Mouse (Mus musculus): ENCODE data around the gene Gpd1l. TPM values are rescaled to one million over a fixed set of nuclear protein-coding genes. Genes with fewer than 3 reads are reported as not detected.

Gpd1l gene
- polyA plus RNA-seq, 1 experiment, result 14.4 TPM

- H3K4me1 ChIP-seq (ENCODE audit: control insufficient read depth, insufficient read depth, low read length), result no peaks in the 10 kb centered on the region
- no peak for TF ChIP-seq POLR2A (IDR thresholded peaks at IDR 0.05; ENCODE audit: insufficient read depth, low read length)
- TF ChIP-seq CTCF (IDR thresholded peaks at IDR 0.05; ENCODE audit: low read depth, low read length), result no peak
- no peak for TF ChIP-seq EP300 (IDR thresholded peaks at IDR 0.05; ENCODE audit: insufficient read depth, low read depth, low read length)
- no peaks in the 10 kb centered on the region for H3K27me3 ChIP-seq (ENCODE audit: control insufficient read depth, insufficient read depth, low read length, poor library complexity, severe bottlenecking)
- no peaks in the 10 kb centered on the region for H3K36me3 ChIP-seq (ENCODE audit: control insufficient read depth, insufficient read depth, low read length, poor library complexity, severe bottlenecking)
- H3K4me3 ChIP-seq (ENCODE audit: low read depth, low read length), result no peak overlapping the region
- H3K9me3 ChIP-seq (replicated peaks; ENCODE audit: control insufficient read depth, insufficient read depth, low read length, poor library complexity, severe bottlenecking), result no peaks in the 10 kb centered on the region
- no peak overlapping the region for H3K9ac ChIP-seq (ENCODE audit: low read depth, poor library complexity, severe bottlenecking)
- H3K27ac ChIP-seq (ENCODE audit: insufficient read depth, low read length), result no peak overlapping the region
These were observed 40.8 kb downstream of the Gpd1l start for GRCm38 (mm10) chr9:114892974-114893373.

DNA sequence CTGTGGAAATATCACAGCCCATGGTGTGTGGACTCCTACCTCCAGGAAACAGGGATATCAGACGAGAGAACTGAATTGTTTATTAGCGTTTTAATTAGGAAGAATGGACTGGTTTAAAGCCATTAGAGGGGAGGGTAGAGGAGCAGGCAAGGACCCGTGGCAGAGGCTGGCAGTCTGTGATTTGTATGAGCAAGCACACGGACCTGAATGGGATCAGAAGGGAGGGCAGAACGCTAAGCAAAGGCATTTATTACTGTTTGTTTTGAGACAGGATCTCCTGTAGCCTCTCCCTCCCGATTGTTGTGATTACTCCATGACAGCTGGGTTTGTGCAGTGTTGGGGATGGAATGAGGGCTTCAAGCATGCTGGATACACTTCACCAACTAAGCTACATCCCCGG lies 43.4 kb downstream of the Gpd1l start:
- TF ChIP-seq CTCF (IDR thresholded peaks at IDR 0.05; ENCODE audit: low read depth, low read length) (no peak), EP300 (IDR thresholded peaks at IDR 0.05; ENCODE audit: insufficient read depth, low read depth, low read length) (no peak), POLR2A (IDR thresholded peaks at IDR 0.05; ENCODE audit: insufficient read depth, low read length) (no peak)
- no peaks in the 10 kb centered on the region for H3K36me3 ChIP-seq (ENCODE audit: control insufficient read depth, insufficient read depth, low read length, poor library complexity, severe bottlenecking)
- no peaks in the 10 kb centered on the region for H3K4me1 ChIP-seq (ENCODE audit: control insufficient read depth, insufficient read depth, low read length)
- no peaks in the 10 kb centered on the region for H3K9me3 ChIP-seq (replicated peaks; ENCODE audit: control insufficient read depth, insufficient read depth, low read length, poor library complexity, severe bottlenecking)
- H3K27me3 ChIP-seq (ENCODE audit: control insufficient read depth, insufficient read depth, low read length, poor library complexity, severe bottlenecking), result no peaks in the 10 kb centered on the region
- no peak overlapping the region for H3K9ac ChIP-seq (ENCODE audit: low read depth, poor library complexity, severe bottlenecking)
- H3K27ac ChIP-seq (ENCODE audit: insufficient read depth, low read length), result no peak overlapping the region
- H3K4me3 ChIP-seq (ENCODE audit: low read depth, low read length), result no peak overlapping the region

DNA sequence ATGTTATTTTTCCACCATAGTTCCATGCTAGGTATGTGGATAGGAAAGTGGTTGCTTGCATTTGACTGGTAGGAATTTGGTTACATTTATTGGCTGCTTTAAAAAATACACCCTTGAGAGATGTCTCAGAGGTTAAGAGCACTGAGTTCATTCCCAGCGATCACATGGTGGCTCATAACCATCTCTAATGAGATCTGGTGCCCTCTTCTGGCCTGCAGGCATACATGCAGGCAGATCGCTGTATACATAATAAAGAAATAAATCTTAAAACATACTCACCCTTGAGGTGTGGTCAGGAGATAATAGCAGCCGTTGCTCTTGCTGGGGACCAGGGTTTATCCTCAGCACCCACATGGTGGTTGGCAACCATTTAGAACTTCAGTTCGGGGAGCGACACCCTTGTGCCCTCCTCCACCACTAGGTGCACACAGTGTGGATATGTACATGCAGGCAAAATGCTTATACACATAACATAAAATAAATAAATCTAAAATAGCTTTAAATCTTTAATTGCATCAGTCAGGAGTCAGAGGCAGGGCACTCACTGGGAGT lies 44.9 kb downstream of the Gpd1l start:
- Histone ChIP-seq H3K4me1 (ENCODE audit: control insufficient read depth, insufficient read depth, low read length) (no peaks in the 10 kb centered on the region), H3K27ac (ENCODE audit: insufficient read depth, low read length) (no peak overlapping the region), H3K36me3 (ENCODE audit: control insufficient read depth, insufficient read depth, low read length, poor library complexity, severe bottlenecking) (no peaks in the 10 kb centered on the region), H3K4me3 (ENCODE audit: low read depth, low read length) (no peak overlapping the region), H3K9me3 (replicated peaks; ENCODE audit: control insufficient read depth, insufficient read depth, low read length, poor library complexity, severe bottlenecking) (no peaks in the 10 kb centered on the region), H3K9ac (ENCODE audit: low read depth, poor library complexity, severe bottlenecking) (no peak overlapping the region), H3K27me3 (ENCODE audit: control insufficient read depth, insufficient read depth, low read length, poor library complexity, severe bottlenecking) (no peaks in the 10 kb centered on the region)
- no peak for TF ChIP-seq EP300 (IDR thresholded peaks at IDR 0.05; ENCODE audit: insufficient read depth, low read depth, low read length)
- no peak for TF ChIP-seq POLR2A (IDR thresholded peaks at IDR 0.05; ENCODE audit: insufficient read depth, low read length)
- peak; percentile 41 for TF ChIP-seq CTCF (IDR thresholded peaks at IDR 0.05; ENCODE audit: low read depth, low read length)

GRCm38 (mm10) chr9:114887699-114888098 lies 46.1 kb downstream of the Gpd1l start:
- no peaks in the 10 kb centered on the region for H3K36me3 ChIP-seq (ENCODE audit: control insufficient read depth, insufficient read depth, low read length, poor library complexity, severe bottlenecking)
- no peak overlapping the region for H3K4me3 ChIP-seq (ENCODE audit: low read depth, low read length)
- no peak for TF ChIP-seq EP300 (IDR thresholded peaks at IDR 0.05; ENCODE audit: insufficient read depth, low read depth, low read length)
- no peak for TF ChIP-seq POLR2A (IDR thresholded peaks at IDR 0.05; ENCODE audit: insufficient read depth, low read length)
- peak; percentile 12 for TF ChIP-seq CTCF (IDR thresholded peaks at IDR 0.05; ENCODE audit: low read depth, low read length)
- no peak overlapping the region for H3K9ac ChIP-seq (ENCODE audit: low read depth, poor library complexity, severe bottlenecking)
- H3K27ac ChIP-seq (ENCODE audit: insufficient read depth, low read length), result no peak overlapping the region
- no peaks in the 10 kb centered on the region for H3K9me3 ChIP-seq (replicated peaks; ENCODE audit: control insufficient read depth, insufficient read depth, low read length, poor library complexity, severe bottlenecking)
- H3K27me3 ChIP-seq (ENCODE audit: control insufficient read depth, insufficient read depth, low read length, poor library complexity, severe bottlenecking), result no peaks in the 10 kb centered on the region
- no peaks in the 10 kb centered on the region for H3K4me1 ChIP-seq (ENCODE audit: control insufficient read depth, insufficient read depth, low read length)

- no peak for TF ChIP-seq CTCF (IDR thresholded peaks at IDR 0.05; ENCODE audit: low read depth, low read length)
- TF ChIP-seq EP300 (IDR thresholded peaks at IDR 0.05; ENCODE audit: insufficient read depth, low read depth, low read length), result no peak
- TF ChIP-seq POLR2A (IDR thresholded peaks at IDR 0.05; ENCODE audit: insufficient read depth, low read length), result no peak
- no peak overlapping the region for H3K27ac ChIP-seq (ENCODE audit: insufficient read depth, low read length)
These were observed 47.7 kb downstream of the Gpd1l start for GRCm38 (mm10) chr9:114885991-114886662.

DNA sequence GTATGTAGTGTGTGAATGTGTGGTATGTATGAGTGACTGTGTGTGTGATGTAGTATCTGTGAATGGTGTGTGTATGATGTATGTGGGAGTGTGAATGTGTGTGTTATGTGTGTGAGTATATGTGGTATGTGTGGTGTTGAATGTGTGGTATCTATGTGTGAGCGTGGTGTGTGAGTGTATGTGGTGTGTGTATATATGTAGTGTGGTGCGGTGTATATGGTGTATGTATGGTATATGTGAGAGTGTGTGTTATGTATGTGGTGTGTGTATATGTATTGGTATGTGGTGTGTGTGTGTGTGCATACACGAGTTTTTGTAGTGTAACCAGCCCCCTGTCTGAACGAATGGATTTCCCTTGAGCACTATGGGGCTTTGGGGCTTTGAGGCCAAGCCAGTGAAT lies 48.2 kb downstream of the Gpd1l start:
- Histone ChIP-seq H3K9me3 (replicated peaks; ENCODE audit: control insufficient read depth, insufficient read depth, low read length, poor library complexity, severe bottlenecking) (no peaks in the 10 kb centered on the region), H3K9ac (ENCODE audit: low read depth, poor library complexity, severe bottlenecking) (no peak overlapping the region), H3K4me1 (ENCODE audit: control insufficient read depth, insufficient read depth, low read length) (no peaks in the 10 kb centered on the region), H3K36me3 (ENCODE audit: control insufficient read depth, insufficient read depth, low read length, poor library complexity, severe bottlenecking) (no peaks in the 10 kb centered on the region), H3K4me3 (ENCODE audit: low read depth, low read length) (no peak overlapping the region), H3K27ac (ENCODE audit: insufficient read depth, low read length) (no peak overlapping the region), H3K27me3 (ENCODE audit: control insufficient read depth, insufficient read depth, low read length, poor library complexity, severe bottlenecking) (no peaks in the 10 kb centered on the region)
- TF ChIP-seq POLR2A (IDR thresholded peaks at IDR 0.05; ENCODE audit: insufficient read depth, low read length) (no peak), CTCF (IDR thresholded peaks at IDR 0.05; ENCODE audit: low read depth, low read length) (no peak), EP300 (IDR thresholded peaks at IDR 0.05; ENCODE audit: insufficient read depth, low read depth, low read length) (no peak)

More at GRCm38 (mm10) chr9:114885991-114886662, 47.7 kb downstream of the Gpd1l start:
- Histone ChIP-seq H3K9me3 (replicated peaks; ENCODE audit: control insufficient read depth, insufficient read depth, low read length, poor library complexity, severe bottlenecking) (no peaks in the 10 kb centered on the region), H3K4me3 (ENCODE audit: low read depth, low read length) (no peak overlapping the region), H3K9ac (ENCODE audit: low read depth, poor library complexity, severe bottlenecking) (no peak overlapping the region), H3K36me3 (ENCODE audit: control insufficient read depth, insufficient read depth, low read length, poor library complexity, severe bottlenecking) (no peaks in the 10 kb centered on the region), H3K4me1 (ENCODE audit: control insufficient read depth, insufficient read depth, low read length) (no peaks in the 10 kb centered on the region), H3K27me3 (ENCODE audit: control insufficient read depth, insufficient read depth, low read length, poor library complexity, severe bottlenecking) (no peaks in the 10 kb centered on the region)
